Mouse (Mus musculus): ENCODE data around the gene Spdl1. TPM values are rescaled to one million over a fixed set of nuclear protein-coding genes. Genes with fewer than 3 reads are reported as not detected.
"Not testable (repeated sequence)": the region's sequence is repeated elsewhere in the genome, so short reads cannot be mapped to it uniquely, and the experiment has no call there.

Spdl1 gene
- total RNA-seq, 1 experiment from 2014 or later = 5.1 TPM

DNA sequence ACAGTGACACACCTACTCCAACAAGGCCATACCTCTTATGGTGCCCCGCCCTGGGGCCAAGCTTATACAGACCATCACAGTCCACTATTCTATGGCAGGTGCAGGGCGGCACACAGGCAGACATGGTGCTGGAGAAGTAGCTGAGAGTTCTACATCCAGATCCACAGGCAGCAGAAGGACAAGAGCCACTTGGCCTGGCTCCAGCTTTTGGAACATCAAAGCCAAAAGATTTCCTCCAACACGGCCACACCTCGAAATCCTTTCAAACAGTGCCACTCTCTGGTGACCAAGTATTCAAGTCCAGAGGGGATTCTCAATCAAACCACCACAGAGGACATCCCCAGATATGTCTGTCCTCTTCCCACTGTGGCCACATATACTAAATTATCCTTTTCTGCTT lies 28.4 kb downstream of the Spdl1 start:
- DNase-seq = not testable (repeated sequence)

DNA sequence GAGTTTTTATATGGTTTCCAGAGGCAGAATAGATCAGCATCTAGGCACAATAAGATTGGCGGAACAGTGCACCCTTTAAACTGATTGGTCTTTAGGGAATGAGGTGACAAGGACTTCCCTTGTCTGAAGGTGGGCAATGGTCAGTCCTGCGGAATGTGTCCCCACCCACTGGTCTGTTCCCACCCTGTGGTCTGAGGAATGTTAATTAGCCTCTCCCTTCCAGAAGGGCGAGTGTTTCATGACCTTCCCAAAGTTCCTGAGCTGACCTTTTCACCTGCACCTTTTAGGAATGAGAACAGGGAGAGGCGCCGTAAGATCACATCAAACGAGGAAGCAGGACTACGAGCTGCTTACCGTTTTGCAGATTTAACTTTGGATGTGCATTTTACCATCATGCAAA lies 35.4 kb downstream of the Spdl1 start:
- not testable (repeated sequence) for DNase-seq

GRCm38 (mm10) chr11:34796097-34796496 lies 37.3 kb downstream of the Spdl1 start:
- peak; percentile 71 for DNase-seq

GRCm38 (mm10) chr11:34791872-34792271 lies 41.6 kb downstream of the Spdl1 start:
- no peak for DNase-seq

- DNase-seq = no peak
Measured at GRCm38 (mm10) chr11:34784864-34785263, 48.6 kb downstream of the Spdl1 start.

GRCm38 (mm10) chr11:34783587-34784043 lies 49.8 kb downstream of the Spdl1 start, which contains the start of gene Dock2:
Dock2 (minus strand) TSS chr11:34783892.
- peak; percentile 22 for DNase-seq

DNA sequence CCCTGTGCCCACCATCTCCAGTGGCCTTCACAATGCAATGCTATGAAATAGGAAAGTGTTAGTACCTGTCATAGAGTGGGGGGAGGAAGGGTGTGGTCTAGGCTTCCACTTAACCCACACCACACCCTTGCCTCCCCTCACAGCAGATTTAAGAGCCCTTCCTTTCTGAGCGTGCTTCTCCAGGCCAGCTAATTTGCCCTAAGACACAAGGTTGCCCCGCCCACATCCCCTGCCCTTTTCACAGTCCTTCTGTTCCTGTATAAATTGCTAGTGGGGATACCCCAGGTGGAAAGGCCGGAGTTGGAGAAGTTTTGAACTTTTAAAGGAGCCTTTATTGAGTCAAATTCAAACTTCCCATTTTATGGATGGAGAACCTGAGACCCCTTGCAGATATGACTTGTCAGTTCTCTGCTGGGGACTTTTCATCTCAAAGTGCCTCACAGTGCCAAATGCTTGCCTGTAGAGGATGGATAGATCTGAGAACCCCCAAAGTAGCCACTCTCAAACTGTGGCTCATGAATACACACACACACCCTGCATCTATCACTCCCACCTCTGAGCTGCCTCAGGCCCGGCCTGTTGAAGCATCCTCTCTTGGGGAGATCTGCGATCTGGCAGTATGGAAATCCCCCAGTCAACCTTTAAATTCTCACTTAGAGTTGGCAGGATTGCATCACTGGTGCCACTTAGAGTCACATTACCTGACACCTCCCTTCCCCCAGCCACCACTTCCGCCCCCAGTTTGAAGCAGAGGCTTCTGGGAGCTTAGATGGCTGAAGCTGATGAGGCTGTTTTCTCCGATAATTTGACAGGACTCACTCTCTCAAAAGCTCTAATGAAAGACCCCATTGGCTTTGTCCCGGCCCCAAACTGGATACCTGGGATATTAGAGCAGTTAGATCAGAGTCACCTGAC lies 50.7 kb downstream of the Spdl1 start:
- peak; percentile 42 for DNase-seq

DNA sequence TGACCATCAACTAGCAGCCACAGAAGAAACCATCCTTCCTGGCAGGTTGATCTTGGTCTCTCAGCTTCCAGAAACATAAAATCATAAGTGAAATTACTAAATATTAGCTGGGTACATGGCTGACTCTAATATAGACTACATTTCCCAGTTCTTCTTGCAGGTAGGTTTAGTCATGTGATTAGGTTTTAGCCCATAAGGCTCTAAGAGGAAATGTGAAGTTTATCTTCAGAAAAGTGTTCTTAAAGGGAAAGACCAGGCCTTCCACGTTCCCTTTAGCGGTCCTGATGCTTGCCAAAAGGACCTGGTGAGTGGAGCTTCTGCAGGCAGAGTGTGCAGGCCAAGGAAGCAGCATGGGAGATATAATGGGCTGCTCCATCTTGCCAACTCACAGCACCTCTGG lies 52.7 kb downstream of the Spdl1 start:
- DNase-seq = no peak

GRCm38 (mm10) chr11:34779966-34780365 lies 53.5 kb downstream of the Spdl1 start:
- DNase-seq = no peak

DNA sequence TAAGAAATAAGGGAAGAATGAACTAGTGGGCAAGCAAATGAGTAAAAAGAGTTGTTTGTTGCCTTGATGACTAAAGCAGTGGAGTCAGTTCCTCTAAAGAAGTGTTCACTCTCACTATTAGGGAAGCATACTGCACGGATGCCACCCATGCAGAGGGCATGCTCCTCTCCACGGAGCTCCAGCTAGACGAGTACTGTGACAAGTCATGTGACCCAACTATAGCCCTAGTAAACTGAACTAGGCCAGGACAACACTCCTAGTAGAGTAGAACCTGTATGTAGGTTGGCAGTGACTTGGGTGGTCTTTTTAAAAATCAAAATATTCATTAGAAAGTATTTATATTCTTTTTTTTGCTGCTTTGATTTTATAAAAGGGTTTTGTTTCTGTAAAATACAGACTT lies 55.1 kb downstream of the Spdl1 start:
- DNase-seq = no peak

DNA sequence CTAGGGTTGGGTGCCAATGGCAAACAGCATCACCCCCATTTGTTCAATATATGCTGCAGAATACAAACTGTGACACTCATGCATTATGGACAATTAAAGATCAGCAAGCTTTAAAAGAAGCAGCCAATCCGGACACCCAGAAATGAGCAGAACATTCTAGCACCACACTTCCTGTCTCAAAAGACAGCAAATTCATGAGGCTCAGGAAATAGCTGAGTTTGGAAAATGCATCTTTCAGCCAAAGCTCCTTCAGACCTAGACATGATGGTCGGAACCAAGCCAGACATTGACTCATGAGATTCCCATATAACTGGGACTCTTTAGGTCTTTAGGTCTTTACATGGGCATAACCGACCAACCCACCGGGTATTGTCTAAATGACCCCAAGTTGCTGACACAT lies 55.9 kb downstream of the Spdl1 start:
- DNase-seq = no peak

DNA sequence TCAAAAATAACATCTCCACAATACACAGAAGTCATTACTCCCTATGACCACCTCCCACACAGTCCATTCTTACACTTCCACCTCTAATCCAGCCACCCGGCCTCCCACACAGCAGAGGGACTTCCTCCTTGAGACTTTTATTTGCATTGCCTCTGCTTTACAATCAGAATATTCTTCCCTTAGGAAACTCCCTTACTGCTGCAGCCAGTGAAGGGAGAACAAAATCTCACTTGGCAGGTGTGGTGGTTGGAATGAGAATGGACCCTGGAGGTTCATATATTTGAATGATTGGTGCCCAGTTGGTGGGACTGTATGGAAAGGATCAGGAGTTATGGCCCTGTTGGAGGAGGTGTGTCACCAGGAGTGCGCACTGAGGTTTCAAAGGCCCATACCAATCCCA lies 57.4 kb downstream of the Spdl1 start:
- no peak for DNase-seq

GRCm38 (mm10) chr11:34774636-34775035 lies 58.8 kb downstream of the Spdl1 start:
- no peak for DNase-seq

DNA sequence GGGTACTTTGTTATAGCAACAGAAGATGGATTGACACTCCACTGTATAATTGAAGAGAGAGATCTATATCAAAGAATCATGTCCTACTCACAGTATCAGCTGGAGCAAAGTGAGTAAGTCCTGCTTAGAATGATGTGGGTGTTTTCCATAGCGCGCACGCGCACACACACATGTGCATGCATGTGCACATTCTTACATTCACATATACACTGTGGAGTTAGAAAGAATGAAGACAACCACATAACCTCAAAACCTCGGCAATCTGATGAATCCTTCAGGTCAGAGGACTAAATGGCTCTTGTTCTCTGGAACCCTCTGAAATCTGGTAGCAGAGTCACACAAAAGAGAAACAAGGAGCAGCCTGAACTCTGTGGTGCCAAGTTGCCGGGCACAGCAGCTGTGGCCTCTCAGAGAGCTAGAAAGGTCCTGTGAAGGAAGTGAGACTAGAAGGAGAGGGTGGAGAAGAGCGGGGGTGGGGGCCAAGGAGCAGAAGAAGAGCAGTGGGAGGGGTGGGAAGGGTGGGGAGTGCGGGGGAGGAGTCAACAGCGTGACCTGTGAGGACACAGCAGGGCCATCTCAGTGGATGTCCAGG lies 60.0 kb downstream of the Spdl1 start:
- DNase-seq = no peak

DNA sequence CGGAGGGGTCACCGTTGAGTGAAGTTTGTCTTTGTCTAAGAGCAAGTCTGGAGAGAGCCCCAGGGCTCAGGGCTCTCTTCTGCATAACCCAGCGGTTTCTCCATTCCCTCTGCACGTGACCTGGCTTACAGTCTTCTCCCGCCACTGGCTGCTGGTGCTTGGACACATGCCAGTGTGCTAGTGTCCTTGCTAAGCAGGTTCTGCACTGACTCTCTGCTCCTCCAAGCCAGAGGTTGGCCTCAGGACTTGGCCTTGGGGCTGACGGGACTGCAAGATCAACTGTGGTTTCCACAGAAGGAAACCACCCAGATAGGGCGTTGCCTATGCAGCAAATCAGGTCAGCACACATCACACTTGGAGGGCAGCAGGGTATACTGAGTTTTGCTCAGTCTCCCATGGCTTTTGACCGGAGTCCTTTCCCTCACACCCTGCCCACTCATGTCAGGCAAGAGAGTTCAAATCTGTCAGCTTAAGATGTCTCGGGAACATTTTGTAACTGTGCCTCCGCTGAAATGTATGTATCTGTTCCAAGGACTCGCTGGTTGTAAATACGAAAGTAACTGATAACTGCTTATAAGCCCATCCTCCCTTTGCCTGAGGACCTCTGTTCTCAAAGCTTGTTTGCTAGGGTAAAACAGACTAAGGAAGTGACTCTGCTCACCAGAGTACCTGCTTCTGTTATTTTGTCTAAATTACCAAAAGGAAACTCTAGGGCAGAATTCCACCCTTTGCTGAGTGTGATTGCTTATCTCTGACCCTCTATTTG lies 62.0 kb downstream of the Spdl1 start:
- peak; percentile 91 for DNase-seq

DNA sequence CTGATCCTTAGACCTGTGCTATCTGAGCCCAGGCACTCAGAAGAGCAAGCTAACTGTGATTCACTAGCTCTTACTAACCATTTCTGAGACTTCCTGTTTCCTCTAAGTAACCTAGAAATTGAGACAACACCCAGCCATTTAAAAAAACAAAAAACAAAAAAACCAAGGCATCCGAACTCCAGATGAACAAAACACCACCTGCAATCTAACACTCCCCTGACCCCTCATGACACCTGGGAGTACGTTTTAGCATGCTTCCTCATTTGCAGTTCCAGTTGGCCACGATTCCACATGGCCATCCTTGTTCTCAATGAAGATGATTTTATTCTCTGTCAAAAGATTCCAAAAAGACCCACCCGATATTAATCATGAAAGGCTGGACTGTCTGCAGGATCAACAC lies 62.8 kb downstream of the Spdl1 start:
- no peak for DNase-seq

DNA sequence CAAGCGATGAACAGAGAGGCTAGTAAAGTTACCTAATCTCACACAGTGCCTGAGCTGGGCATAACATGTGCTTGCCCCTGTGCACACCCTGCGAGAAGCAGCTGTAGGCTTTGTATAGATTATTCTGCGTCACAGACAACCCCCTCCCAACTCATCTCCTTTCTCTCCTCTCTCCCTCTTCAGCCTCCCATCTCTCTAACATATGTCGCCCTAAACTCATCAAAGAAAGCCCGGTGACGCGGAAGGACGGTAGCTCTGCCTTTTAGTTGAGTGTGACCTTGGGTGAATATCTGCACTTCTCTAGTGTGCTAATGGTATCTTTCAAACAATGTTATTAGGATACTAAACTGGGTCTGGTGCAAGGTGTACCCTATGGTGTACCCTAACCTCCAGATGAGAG lies 63.5 kb downstream of the Spdl1 start:
- no peak for DNase-seq

DNA sequence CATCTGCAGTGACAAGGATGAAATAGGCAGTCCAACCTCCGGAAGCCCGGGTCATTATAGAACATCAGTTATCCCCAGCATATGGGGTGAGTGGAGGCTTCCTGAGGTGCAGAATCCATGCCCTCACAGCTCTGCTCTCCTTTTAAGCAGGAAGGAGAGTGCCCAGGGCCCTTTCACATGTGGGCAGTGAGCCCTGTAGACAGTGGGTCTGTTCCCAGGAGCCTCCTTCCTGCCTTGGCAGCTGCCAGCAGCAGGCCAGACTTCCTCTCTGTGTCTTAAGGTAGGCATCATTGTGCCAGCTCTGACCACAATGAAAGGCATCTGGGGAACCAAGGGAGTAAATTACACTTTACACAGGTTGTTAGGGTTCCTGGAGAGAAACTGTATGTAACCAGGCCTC lies 64.0 kb downstream of the Spdl1 start:
- DNase-seq = no peak

DNA sequence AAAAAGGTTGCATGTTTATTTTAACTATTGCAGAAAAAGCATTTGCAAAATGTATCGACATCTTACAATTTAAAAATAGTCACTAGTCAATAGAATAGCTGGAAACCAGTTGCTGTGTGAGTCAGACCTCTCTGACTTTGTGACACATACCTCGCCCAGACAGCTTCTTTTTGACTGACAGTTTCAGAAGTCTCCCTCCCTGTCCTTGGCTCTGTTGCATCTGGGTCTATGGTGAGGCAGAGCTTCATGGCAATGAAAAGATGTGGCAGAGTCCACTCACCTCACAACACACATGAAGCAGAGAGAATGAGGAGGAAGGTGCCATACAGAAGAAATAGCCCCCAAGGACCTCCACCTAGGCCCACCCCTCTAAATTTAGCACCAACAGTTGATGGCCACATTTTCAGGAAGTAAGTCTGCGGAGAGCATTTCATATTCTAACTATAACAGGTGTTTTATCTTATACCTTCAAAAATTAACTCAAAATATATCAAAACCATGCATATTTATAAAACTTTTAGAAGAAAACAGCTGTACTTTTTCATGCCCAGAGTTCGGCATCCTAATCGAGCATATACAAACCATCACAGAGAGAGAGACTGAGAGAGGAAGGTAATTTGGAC lies 69.6 kb downstream of the Spdl1 start:
- DNase-seq = no peak

GRCm38 (mm10) chr11:34762570-34763127 lies 70.8 kb downstream of the Spdl1 start:
- no peak for DNase-seq

- no peak for DNase-seq
Measured at GRCm38 (mm10) chr11:34762125-34762524, 71.3 kb downstream of the Spdl1 start.

DNA sequence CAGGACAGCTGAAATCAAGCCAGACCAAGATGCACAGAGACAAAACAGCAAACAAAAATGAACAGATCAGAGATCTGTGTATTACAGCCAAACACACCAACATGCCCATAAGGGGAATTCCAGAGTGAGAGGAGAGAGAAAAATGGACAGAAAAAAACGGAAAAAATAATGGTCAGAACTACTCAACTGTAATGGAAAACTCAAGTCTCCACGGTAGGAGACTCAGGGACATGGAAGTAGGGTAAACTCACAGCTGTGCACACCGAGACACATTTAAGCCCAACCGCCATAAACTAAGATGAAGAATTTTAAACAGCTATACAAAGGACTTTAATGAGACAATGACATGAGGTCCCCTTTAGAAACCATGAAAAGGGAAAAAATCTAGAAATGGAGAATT lies 73.9 kb downstream of the Spdl1 start:
- no peak for DNase-seq

Measured in adrenal gland, postnatal 14 days (tissue).